Mouse (Mus musculus) hindbrain, embryonic 14.5 days (tissue): ENCODE measurements at regions not wholly inside any gene's neighbourhood (a gene's known extent, or its start where the extent isn't known, plus 50 kb on each side); places are given as distances from the start of the nearest gene placed in this dataset.

Experiments used
- ATAC-seq: fragments of 200-750 bp; cut with Nextera tagmentation; 2 replicates; pipeline ENCODE4 v1.8.0; 2017; ENCODE audit warnings: moderate number of reproducible peaks, mild to moderate bottlenecking, moderate TSS enrichment, moderate library complexity; ENCODE audit not compliant: low FRiP score
- DNase-seq: peaks from one replicate; pipeline ENCODE4 v3.0.0-alpha.2; 2015; ENCODE audit warnings: low spot score
- H3K27ac ChIP-seq: fragments of 300-500 bp; sonication (generic); 2 replicates; pipeline ENCODE4 v1.5.1; 2014; ENCODE audit warnings: mild to moderate bottlenecking, moderate library complexity
- H3K27me3 ChIP-seq: fragments of 300-500 bp; sonication (generic); 2 replicates; pipeline ENCODE4 v1.6.1; 2014; ENCODE audit warnings: mild to moderate bottlenecking, low read length, mixed read lengths; ENCODE audit not compliant: control insufficient read depth, insufficient read depth
- H3K36me3 ChIP-seq: fragments of 300-500 bp; sonication (generic); replicated peaks from 2 replicates; pipeline ENCODE4 v1.6.1; 2014; ENCODE audit not compliant: control insufficient read depth, insufficient read depth
- H3K4me1 ChIP-seq: fragments of 300-500 bp; sonication (generic); replicated peaks from 2 replicates; pipeline ENCODE4 v1.6.1; 2014; ENCODE audit warnings: antibody characterized with exemption, low read length, mixed read lengths; ENCODE audit not compliant: control insufficient read depth, insufficient read depth
- H3K4me2 ChIP-seq: fragments of 300-500 bp; sonication (generic); replicated peaks from 2 replicates; pipeline ENCODE4 v1.6.1; 2014; ENCODE audit warnings: mild to moderate bottlenecking, moderate library complexity
- H3K4me3 ChIP-seq: fragments of 300-500 bp; sonication (generic); replicated peaks from 2 replicates; pipeline ENCODE4 v1.5.1; 2014; ENCODE audit warnings: mild to moderate bottlenecking, low read length
- H3K9ac ChIP-seq: fragments of 300-500 bp; sonication (generic); 2 replicates; pipeline ENCODE4 v1.6.1; 2014
- H3K9me3 ChIP-seq: fragments of 300-500 bp; sonication (generic); 2 replicates; pipeline ENCODE4 v1.6.1; 2016; ENCODE audit warnings: low read length; ENCODE audit not compliant: control insufficient read depth
- WGBS: fragments of 180-500 bp; shearing (Covaris S2); extraction: QIAGEN DNeasy Blood & Tissue Kit; methylation state at CpG from one replicate; pipeline ENCODE4 v1.1.7; 2014; 5-methylcytosine and 5-hydroxymethylcytosine counted together

GRCm38 (mm10) chr17:45949141-45949540 lies 83.0 kb downstream of the Vegfa start:
- Histone ChIP-seq H3K27ac (no peak overlapping the region), H3K4me3 (no peak overlapping the region), H3K36me3 (no peaks in the 10 kb centered on the region), H3K27me3 (no peaks in the 10 kb centered on the region), H3K4me1 (no peaks in the 10 kb centered on the region), H3K9ac (no peak overlapping the region), H3K4me2 (no peak overlapping the region), H3K9me3 (no peaks in the 10 kb centered on the region)
- no peak for ATAC-seq
- WGBS, result 93% methylated on average over 6 of the region's 6 CpGs
- DNase-seq, result no peak

DNA sequence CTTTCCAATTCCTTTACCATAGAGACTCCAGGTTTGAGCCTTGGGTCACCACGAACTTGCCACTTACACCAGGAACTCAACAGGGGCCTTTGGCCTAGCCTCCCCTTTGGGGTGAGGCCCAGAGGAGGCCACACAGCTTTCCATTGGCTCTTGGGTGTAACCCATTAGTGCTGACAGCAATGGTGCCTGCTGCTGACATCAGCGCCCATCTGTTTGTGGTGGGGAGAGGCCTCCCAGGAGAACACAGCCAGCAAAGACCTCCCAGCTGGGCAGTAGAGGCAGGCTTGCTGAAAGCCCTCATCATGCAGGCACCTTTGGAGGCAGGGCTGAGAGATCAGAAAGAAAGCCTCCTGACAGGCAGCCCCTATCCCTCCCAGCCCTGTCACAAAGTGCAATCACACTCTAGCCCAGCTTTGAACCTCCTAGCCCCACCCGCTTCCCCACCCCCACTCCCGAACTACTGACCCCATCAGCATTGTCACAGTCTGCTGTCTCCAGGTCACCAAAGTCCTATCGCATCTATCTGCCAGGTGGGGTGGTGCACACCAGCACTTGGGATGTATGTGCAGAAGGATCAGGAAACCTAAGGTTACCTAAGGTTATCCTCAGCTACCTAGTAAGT lies 83.7 kb downstream of the Vegfa start:
- 66% methylated on average over 5 of the region's 5 CpGs for WGBS
- ATAC-seq (no peak), DNase-seq (no peak)
- no peak overlapping the region for H3K4me3 ChIP-seq
- H3K36me3 ChIP-seq, result no peaks in the 10 kb centered on the region
- no peaks in the 10 kb centered on the region for H3K9me3 ChIP-seq
- H3K4me1 ChIP-seq, result no peaks in the 10 kb centered on the region
- no peaks in the 10 kb centered on the region for H3K27me3 ChIP-seq
- H3K27ac ChIP-seq, result no peak overlapping the region
- H3K4me2 ChIP-seq, result no peak overlapping the region
- no peak overlapping the region for H3K9ac ChIP-seq

- ATAC-seq, result no peak
- Histone ChIP-seq H3K4me2 (no peak overlapping the region), H3K4me3 (no peak overlapping the region), H3K36me3 (no peaks in the 10 kb centered on the region), H3K27me3 (no peaks in the 10 kb centered on the region), H3K9me3 (no peaks in the 10 kb centered on the region), H3K9ac (no peak overlapping the region), H3K27ac (no peak overlapping the region), H3K4me1 (no peaks in the 10 kb centered on the region)
- 91% methylated on average over 3 of the region's 3 CpGs for WGBS
- DNase-seq, result no peak
Measured at GRCm38 (mm10) chr17:45945005-45945404, 87.2 kb downstream of the Vegfa start.

DNA sequence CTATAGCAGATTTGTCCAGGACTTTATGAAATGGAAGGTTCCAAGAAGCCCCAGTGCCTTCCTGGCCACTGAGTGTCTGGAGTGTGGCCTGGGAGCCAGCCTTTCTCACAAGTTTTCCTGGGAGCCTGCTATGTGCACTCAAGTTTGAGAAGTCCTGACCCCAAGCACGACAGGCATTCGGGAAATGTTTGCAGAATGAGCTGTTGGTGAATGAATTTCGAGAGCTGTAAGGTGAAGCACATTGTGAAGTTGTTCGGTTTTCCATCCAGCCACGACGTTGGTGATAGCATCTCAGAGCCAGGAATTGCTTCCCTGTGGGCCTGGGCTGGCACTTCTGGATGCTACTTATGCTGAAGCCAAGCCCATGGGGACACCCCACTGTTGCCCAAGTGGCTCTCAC lies 88.9 kb downstream of the Vegfa start:
- no peak overlapping the region for H3K4me2 ChIP-seq
- DNase-seq, result no peak
- no peak overlapping the region for H3K27ac ChIP-seq
- no peaks in the 10 kb centered on the region for H3K9me3 ChIP-seq
- no peak for ATAC-seq
- no peak overlapping the region for H3K9ac ChIP-seq
- no peaks in the 10 kb centered on the region for H3K4me1 ChIP-seq
- H3K27me3 ChIP-seq, result no peaks in the 10 kb centered on the region
- 82% methylated on average over 6 of the region's 6 CpGs for WGBS
- H3K4me3 ChIP-seq, result no peak overlapping the region
- H3K36me3 ChIP-seq, result no peaks in the 10 kb centered on the region

DNA sequence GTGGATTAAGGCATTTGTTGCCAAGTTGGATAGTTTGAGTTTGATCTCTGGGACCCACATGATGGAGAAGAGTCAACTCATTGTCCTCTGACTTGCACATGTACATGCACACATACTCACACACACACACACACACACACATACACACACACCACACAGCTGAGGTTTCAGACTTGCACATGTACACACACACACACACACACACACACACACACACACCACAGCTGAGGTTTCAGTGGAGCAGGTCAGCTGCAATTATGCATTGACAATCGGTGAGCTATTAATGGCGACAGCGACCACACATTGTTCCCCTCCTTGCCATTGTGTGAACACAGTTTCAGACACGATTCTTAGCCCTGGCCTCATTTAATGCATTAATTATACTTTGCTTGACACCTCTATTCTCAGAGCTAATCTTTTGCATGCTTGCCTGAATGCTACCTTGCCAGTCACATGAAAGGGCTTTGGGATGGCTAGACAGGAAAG lies 90.2 kb downstream of the Vegfa start:
- Histone ChIP-seq H3K27ac (no peak overlapping the region), H3K4me3 (no peak overlapping the region), H3K4me2 (no peak overlapping the region), H3K4me1 (no peaks in the 10 kb centered on the region), H3K9ac (no peak overlapping the region), H3K36me3 (no peaks in the 10 kb centered on the region), H3K9me3 (no peaks in the 10 kb centered on the region), H3K27me3 (no peaks in the 10 kb centered on the region)
- DNase-seq (no peak), ATAC-seq (no peak)
- WGBS, result 26% methylated on average over 4 of the region's 4 CpGs

- Histone ChIP-seq H3K4me2 (no peak overlapping the region), H3K9me3 (no peaks in the 10 kb centered on the region), H3K4me1 (no peaks in the 10 kb centered on the region), H3K4me3 (no peak overlapping the region), H3K36me3 (no peaks in the 10 kb centered on the region), H3K27ac (no peak overlapping the region), H3K27me3 (no peaks in the 10 kb centered on the region), H3K9ac (no peak overlapping the region)
- ATAC-seq, result no peak
- DNase-seq, result no peak
- 93% methylated on average over 15 of the region's 16 CpGs for WGBS
Measured at GRCm38 (mm10) chr17:45940121-45940813, 91.9 kb downstream of the Vegfa start.

DNA sequence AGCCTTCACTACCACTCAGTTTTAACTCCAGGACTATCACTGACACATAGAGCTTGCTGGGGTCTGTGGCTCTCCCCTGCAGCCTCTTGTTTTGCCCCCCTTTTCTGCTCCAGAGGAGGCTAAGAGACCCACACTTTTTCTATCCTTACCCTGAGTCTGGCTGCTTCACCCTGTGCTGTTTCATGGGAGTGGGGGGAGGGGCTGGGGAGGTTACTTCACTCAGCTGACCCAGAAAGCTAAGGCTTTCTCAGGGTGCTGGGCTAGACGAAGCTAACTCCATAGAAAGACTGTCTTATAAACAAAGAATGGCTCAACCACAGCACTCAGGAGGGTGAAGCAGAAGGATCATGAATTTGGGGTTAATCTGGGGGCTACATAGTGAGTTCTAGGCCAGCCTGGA lies 93.9 kb downstream of the Vegfa start:
- Histone ChIP-seq H3K4me2 (no peak overlapping the region), H3K9ac (no peak overlapping the region), H3K36me3 (no peaks in the 10 kb centered on the region), H3K27ac (no peak overlapping the region), H3K27me3 (no peaks in the 10 kb centered on the region), H3K9me3 (no peaks in the 10 kb centered on the region), H3K4me1 (no peaks in the 10 kb centered on the region; the same call in 1 of the 2 replicates), H3K4me3 (no peak overlapping the region)
- DNase-seq, result no peak
- no peak for ATAC-seq
- 14% methylated on average over 1 of the region's 1 CpGs for WGBS

GRCm38 (mm10) chr17:45936577-45936976 lies 95.6 kb downstream of the Vegfa start:
- no peaks in the 10 kb centered on the region for H3K36me3 ChIP-seq
- no peak for ATAC-seq
- 15% methylated on average over 12 of the region's 12 CpGs for WGBS

GRCm38 (mm10) chr17:45935291-45935690 lies 96.9 kb downstream of the Vegfa start:
- 81% methylated on average over 4 of the region's 4 CpGs for WGBS
- no peak overlapping the region for H3K9ac ChIP-seq

More at GRCm38 (mm10) chr17:45936577-45936976, 95.6 kb downstream of the Vegfa start:
- Histone ChIP-seq H3K4me1 (no peaks in the 10 kb centered on the region; the same call in 1 of the 2 replicates), H3K9me3 (no peaks in the 10 kb centered on the region), H3K9ac (no peak overlapping the region), H3K4me2 (no peak overlapping the region), H3K4me3 (no peak overlapping the region), H3K27me3 (no peaks in the 10 kb centered on the region), H3K27ac (no peak overlapping the region)
- DNase-seq, result no peak

More at GRCm38 (mm10) chr17:45935291-45935690, 96.9 kb downstream of the Vegfa start:
- H3K4me3 ChIP-seq, result no peak overlapping the region
- DNase-seq (no peak), ATAC-seq (no peak)
- H3K4me1 ChIP-seq, result peaks cover 4% of the 10 kb centered on the region; the same call in 1 of the 2 replicates
- no peaks in the 10 kb centered on the region for H3K27me3 ChIP-seq
- no peak overlapping the region for H3K4me2 ChIP-seq
- no peak overlapping the region for H3K27ac ChIP-seq
- H3K9me3 ChIP-seq, result no peaks in the 10 kb centered on the region
- H3K36me3 ChIP-seq, result no peaks in the 10 kb centered on the region
